Mouse (Mus musculus) layer of hippocampus, adult 9-10 months (tissue): ENCODE measurements at regions not wholly inside any gene's neighbourhood (a gene's known extent, or its start where the extent isn't known, plus 50 kb on each side); places are given as distances from the start of the nearest gene placed in this dataset.

Experiments used
- DNase-seq: peaks from one replicate; pipeline ENCODE4 v3.0.0; 2022; ENCODE audit warnings: low spot score

DNA sequence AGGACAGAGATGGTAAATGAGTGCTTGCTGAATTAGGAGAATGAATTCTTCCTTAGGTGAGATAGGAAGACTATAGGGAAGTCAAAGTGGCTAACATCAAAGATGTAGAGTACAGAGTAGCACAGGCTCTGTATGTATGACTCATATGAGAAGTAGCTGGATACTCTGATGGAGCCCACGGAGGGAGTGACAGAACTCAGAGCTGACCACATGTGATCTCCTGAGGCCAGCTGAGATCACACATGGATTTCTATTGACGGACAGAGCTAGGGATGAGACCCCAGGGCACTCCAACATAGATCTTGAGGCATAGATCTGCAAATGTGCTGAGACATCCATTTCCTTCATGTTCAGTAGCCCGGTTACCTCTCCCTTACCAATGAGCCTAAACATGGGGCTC is 66.0 kb downstream of the Cops8 start:
- no peak for DNase-seq

DNA sequence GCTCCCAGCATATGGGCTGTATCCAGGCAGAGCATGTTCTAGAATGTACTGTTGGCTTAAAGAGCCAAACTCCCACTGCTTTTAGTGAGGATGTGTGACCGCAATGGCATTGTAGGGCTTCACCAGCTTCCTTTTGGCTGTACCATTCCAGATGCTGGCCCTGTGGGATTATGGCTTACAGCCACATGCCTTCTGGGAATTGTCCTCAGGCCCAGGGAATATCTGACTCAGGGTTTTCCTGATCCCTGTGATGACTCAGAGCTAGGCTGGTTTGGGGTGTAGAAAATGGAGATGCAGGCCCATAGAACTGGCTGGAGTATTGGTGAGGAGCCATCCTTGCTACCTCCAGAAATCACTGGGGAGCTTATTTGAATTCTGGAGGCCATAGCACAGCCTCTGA is 66.5 kb downstream of the Cops8 start:
- DNase-seq, result no peak

GRCm38 (mm10) chr1:90670346-90670745 is 67.6 kb downstream of the Cops8 start:
- DNase-seq, result no peak

- no peak for DNase-seq
Observed at GRCm38 (mm10) chr1:90673751-90674150, 71.0 kb downstream of the Cops8 start.

DNA sequence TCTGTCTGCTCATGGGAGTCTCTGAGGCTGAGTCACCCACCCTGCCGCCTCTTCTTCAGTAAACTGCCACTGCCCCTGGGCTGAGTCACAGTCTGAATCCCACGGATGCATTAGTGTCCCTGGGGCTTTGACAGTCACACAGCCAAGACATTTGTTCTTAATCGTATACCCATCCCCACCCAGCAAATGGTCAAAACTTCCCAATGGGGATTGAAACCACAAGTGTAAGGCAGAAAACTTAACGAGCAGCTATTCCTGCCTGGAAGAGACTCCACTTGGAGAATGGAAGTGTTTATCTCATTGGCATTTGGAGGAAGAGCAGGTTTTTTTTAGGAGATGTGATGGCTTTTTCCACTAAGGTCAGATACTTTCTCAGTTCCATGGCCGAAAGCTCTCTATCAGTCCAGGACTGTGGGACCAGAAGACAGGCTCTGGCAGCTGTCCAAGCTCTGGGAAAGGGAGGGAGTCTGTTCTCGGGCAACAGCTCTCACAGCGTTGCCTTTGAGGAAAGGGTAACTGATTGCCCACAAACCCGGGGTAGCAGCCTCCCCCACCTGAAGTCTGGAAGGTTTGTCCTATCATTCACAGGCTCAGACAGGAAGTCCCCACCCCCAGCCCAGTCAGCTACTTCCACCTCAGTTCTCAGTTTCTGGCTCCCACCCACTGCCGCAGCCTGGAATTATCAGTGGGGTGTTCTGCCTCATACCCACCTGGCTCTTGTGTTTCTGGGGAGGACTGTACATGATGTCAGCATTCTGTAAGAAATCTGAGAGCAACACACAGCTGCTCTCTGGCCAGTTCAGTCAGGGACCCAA is 73.6 kb downstream of the Cops8 start:
- DNase-seq, result no peak

GRCm38 (mm10) chr1:90677188-90677587 is 74.4 kb downstream of the Cops8 start:
- DNase-seq, result no peak

GRCm38 (mm10) chr1:90677651-90678201 is 74.9 kb downstream of the Cops8 start:
- no peak for DNase-seq

DNA sequence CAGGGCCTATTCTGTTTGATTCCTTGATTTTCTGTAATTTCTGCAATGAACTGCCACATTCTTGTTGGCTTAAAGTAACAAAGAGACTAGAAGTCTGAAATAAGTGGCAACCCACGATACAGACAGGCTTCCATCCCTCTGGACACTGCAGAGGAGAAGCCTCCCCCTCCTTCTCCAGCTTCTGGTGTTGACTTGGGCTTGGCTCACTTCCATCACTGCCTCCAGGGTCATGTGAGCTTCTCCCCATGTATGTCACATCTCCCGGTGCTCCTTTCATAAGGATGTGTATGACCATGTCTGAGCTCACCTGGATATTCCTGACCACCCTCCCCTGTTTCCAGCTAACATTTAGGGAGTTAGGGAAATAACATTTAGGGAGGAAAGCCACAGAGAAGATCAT is 75.6 kb downstream of the Cops8 start:
- DNase-seq, result no peak

GRCm38 (mm10) chr1:90688086-90688485 is 85.3 kb downstream of the Cops8 start:
- no peak for DNase-seq

GRCm38 (mm10) chr1:90690591-90691116 is 87.9 kb downstream of the Cops8 start:
- peak; percentile 13 for DNase-seq

GRCm38 (mm10) chr1:90691157-90691594 is 88.4 kb downstream of the Cops8 start:
- peak; percentile 25 for DNase-seq

- DNase-seq, result no peak
Observed at GRCm38 (mm10) chr1:90692851-90693250, 90.1 kb downstream of the Cops8 start.

DNA sequence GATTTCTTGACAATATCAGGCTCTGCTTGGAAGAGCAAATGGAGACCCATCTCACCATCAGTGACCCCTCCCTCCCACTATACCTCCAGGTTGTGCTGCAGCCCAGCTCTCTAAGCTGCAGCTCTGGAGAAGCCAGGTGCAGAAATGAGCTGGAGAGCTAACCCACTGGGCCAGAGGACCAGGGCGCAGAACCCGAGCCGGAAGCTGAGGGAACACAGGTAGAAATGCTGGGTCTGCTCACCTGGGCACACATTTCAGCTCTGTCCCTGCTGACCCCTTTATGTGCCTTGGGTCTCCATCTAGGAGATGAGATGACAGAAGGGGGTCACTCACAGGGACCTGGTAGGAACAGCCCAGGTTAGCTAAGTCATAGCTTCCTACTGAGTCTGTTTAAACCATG is 92.0 kb downstream of the Cops8 start:
- DNase-seq, result no peak

GRCm38 (mm10) chr1:90695166-90695749 is 92.5 kb downstream of the Cops8 start:
- DNase-seq, result no peak

GRCm38 (mm10) chr1:90696000-90696399 is 93.2 kb downstream of the Cops8 start:
- DNase-seq, result no peak

DNA sequence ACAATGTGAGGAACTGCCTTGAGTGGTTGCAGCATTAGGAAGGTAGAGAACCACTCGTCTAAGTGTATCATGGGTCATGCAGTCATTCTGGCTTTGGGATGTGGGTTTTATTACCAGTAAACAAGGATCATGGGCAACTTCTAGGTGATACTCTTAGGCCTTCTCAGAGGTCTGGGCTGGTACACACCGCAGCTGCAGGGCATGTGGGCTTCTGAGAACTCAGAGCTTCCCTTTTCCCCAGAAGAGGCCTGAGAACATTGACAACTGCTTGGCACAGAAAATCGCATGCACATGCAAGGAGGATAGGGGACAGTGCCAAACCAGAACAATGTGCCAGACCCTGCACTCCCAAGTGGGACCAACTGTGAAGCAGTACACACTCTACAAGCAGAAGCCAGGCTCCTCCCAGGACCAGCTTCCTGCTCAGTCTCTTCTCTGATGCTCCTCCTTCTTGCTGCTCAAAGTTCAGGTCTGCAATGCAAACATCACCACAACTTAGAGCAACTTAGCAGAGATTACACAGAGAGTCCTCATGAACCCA is 94.3 kb downstream of the Cops8 start:
- no peak for DNase-seq

DNA sequence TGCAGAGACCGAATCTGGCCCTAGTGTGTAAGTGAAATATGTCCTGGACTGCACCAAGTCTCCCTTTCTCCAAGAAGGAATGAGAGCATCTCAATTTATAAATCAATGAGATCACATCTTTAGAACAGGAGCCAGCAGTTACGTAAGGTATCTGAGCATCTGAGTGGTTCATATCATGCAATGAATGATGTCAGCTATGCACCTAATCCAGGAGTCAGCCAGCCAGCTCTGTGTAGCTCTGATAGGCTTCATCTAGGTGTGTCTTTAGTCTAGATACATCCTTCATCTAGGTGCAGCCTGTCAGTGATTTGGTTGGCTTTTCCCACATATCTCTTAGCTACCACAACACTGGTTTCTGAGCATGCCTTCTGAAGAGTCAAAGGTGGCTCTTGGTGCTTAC is 95.8 kb downstream of the Cops8 start:
- DNase-seq, result no peak

GRCm38 (mm10) chr1:90701756-90702155 is 99.0 kb downstream of the Cops8 start:
- no peak for DNase-seq

- DNase-seq, result no peak
Observed at GRCm38 (mm10) chr1:90706391-90706790, 103.6 kb downstream of the Cops8 start.

DNA sequence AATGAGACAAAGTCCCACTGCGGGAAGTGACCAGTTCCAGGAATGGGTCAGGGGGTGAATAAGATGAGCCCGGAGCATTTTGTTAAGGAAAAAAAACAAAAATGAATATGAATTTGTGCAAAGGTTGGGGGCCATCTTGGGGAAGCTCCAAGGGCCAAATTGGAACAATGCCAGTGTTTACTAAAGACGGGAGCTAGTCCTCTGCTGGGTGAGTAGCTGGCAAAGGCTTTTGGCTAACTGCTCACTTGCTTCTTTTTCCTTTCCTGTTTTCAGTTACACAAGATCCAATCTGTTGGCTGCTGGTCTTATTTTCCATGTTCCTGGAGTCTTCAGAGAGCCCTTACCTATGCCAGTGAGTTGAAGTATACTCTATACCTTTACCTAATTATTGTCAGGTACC is 107.0 kb downstream of the Cops8 start:
- no peak for DNase-seq

DNA sequence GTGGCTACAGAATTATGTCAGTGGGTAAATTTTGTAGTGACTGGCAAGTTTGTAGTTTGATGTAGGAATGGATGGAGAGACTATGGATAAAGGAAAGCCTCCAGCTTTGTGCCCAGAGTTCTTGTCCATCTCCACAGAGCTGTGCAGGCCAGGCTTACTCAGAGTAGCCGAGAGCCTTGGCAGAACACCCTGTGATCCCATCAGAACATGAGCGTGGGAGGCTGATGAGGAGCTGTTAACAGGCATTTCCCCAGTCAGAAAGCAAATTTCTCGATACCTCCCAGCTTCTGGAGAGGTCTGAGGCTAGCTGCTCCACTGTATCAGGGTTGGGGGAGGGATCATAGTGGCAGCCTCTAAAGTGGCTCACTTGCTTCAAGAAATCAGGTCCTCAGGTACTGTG is 107.8 kb downstream of the Cops8 start:
- no peak for DNase-seq

DNA sequence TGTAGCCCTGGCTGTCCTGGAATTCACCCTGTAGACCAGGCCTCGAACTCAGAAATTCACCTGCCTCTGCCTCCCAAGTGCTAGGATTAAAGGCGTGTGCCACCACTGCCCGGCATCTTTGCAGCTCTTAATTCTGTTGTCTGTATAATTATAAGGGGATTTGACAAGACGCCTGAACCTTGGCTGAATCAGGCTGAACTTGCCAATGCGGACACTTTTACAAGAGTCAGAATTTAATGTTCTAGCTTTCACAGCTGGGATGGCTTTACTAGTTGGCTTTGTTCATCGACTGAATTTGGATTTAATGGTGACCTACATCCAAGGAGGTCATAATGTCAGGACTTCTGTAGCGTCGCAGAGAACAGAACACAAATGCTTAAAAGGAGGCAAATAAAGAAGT is 108.3 kb downstream of the Cops8 start:
- no peak for DNase-seq
